Mouse (Mus musculus) induced T-regulatory cell, adult 2 months (primary cell): Measurements from ENCODE around the gene Dusp1.

Experiments
- DNase-seq: peaks from one replicate; pipeline ENCODE4 v3.0.0-alpha.2; 2012; ENCODE audit warnings: low read depth

The Dusp1 gene

DNA sequence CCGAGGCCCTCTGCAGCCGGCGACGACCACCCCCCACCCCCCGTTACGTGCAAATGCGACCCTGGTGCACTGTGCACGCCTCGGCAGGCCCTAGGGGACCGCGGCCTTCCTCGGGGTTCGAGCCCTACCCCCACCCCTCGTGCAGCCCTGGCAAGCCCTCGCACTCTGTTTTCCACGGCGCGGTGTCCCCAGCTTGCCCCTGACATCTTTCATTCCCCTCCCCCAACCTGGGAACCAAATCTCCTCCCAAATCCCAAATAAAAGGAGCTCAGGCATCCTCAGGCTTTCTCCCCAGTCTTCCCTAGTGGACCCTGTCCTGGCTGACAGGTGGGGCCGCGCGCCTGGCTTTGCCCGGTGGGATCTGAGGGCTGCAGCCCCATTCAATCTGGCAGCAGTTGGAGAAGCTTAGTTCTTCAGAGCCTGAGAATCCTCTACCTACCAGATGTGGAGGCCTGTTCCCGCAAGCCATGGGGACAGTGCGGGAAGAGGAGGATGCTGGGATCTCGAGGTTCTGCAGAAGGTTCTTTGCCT, at the start of gene Dusp1:
Gene Dusp1, minus strand, starts transcription at position 478 of the 531 bp plus-strand sequence.
- DNase-seq = no peak

DNA sequence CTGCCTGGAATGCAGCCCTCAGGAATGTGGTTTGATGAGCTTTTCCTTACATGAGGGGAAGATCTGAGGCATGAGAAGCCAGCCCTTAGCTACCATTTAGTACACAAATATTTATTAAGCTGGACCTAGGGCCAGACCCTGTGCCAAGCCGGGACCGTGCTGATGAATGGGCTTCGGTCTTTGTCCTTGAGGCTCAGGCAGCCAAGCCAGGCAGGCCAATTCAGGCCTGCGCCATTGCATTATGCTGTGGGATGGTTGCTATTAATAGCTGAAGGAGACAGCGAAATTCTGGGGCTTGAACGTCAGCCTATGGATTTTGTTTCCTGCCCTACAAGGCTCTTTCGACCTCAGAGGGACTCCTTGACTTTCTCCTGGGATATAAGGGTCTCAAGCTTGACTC, 49.4 kb upstream of the Dusp1 start:
- no peak for DNase-seq

DNA sequence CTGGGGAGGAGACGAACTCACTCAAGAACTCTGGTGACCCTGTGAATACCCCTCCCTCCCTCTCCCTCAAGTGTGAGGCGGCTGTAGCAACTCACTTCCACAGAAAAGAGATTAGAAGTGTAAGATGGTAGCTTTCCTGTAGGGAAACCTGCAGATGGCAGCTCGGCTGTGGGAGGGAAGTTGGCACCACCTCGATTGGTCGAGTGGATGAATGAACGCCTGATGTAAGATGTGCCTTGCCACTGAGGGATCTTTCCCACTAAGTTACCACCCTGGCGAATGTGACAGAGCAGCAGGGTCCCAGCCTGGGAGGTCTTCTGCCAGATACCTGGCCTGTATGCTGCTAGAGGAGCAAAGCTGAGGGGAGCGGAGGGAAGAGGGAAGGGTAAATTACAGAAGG, 47.9 kb upstream of the Dusp1 start:
- DNase-seq = no peak

DNA sequence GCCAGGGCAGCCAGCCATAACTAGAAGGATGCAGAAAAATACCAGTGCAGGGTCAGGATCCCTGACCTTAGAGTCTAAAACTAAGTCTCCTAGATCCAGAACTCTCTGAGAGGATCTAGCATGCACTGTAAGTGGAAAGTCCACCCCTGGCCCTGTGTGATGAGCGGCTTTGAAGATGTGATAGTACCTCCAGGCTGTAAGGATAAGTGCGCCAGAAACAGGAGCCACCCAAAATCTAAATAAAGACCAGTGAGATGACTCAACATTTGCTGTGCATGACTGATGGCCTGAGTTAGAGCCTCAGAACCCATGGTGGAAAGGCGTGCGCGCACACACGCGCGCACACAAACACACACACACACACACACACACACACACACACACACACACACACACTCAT, 46.9 kb upstream of the Dusp1 start:
- no peak for DNase-seq

DNA sequence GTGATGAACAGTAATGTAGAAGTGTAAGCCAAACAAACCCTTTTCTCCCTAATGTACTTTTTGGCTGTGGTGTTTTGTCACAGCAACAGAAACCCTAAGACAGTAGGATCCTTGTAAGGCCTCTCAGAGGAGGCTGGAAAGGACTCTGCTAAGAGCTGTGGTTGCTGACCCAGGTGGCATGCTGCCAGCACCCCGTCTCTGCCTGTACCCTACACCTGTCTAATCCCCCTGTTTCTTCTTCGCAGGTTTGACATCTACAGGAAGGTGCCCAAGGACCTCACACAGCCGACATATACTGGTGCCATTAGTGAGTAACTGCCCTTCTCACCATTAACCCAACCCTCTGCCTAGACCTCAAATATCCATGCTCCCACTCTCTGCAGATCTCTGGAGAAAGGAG, 46.4 kb upstream of the Dusp1 start:
- DNase-seq = no peak

DNA sequence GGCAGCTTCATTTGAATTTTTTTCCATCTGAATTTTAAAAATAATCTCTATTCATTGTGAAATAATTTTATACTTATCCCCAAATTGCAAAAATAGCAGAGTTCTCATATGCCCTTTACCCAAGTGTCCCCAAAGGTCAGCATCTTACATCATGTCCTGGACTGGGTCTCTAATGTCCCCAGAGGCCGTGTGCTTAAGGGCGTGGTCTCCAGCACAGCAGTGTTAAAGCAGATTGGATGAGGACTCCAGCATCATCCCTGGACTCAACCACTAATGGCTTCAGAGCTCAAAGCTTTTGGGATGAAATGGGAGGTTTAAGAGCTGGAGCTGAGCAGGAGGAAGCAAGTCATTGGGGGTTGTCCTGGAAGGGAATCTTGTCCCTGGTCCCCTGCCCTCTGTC, 44.6 kb upstream of the Dusp1 start:
- DNase-seq = no peak

DNA sequence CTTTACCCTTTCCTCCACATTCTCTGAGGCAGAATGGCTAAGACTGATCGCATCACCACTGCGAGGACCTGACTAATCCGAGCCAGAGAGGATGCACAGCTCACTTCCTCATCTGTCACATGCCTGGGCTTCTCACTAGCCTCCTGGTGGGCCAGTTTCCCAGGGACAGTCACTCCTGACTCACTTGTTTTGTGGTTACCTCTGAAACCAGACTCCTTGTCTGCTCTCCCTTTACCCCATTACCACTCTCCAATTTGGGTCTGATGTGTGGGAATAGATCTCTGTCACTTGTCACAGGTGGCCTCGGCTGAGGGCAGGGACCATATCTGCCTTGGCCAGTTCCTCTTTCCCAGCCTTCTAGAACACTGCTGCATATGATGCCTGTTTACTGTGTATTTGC, 43.7 kb upstream of the Dusp1 start:
- DNase-seq = peak; percentile 21

DNA sequence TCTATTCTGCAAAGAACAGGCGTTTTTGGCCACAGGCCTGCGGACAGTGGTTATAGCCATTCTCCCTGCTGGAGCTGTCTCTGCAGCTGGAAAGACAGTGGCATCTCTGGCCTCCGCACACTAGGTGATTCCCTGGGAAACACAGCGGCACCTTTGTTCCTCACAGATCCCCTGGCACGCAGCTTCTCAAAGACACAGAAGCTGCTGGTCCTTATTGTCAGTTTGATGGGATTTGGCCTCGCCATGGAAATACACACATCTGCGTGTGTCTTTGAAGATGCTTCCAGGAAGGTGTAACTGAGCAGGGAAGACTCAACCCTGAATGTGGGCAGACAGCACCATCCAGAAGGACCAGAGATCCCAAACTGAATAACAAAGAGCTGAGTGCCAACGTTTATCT, 41.4 kb upstream of the Dusp1 start:
- DNase-seq = no peak

DNA sequence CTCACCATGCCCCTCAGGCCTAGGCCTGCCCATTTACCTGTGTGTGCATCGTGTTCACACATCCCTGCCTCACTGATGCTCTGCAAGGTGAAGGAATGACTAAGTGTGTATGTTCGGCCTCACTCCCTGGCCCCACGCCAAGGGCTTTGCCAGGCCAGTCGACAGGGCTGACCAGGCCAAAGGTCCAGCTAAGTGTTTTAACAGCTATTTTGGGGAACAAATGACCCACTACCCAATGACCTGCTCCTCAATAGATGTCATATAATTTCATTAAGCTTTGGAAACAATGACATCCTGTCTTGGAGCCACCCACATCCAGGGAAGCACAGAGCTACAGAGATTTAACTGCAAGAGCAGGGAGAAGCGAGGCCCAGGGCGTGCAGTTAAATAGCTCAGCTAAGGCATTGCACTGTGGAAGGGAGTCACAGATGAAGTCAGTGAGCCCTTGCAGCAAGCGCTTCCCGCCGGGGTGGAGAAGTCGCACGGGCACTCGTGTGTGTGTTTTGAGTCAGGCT, 40.5 kb upstream of the Dusp1 start:
- DNase-seq = no peak

DNA sequence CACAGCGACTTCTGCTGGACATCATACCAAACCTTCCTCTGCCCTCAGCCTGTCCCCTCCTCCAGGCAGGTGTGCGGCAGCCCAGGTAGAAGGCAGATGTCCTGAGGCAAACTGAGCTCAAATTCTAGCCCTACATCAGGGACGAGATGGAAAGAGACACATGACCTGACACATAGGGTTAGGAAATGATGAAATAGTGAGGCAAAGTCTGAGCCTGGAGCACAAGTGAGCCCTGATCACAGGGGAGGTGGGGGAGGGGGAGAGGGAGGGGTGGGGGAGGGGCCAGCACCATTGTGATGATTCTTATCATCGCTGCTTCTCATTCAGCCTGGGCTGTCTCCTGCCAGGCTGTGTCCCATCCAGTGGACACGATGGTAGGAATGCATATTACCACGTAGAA, 40.0 kb upstream of the Dusp1 start:
- no peak for DNase-seq

DNA sequence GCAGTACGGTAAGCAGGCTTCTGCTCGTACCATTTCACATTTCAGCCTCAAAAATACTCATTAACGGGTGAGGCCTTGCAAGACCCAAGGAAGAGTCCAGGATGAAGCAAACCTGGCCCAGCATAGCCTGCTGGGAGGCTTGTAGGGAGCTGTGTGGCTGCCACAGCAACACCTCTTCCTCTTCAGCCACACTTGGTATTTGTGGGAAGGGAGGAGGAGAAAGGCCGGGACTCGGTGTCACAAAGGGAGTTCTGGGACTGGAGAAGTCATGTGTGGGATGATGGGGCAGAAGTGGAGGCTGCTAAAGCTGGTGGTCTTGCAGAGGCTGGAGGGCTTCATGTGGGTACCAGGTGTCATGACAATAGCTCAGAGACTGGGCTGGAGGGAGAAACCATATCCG, 39.6 kb upstream of the Dusp1 start:
- no peak for DNase-seq

DNA sequence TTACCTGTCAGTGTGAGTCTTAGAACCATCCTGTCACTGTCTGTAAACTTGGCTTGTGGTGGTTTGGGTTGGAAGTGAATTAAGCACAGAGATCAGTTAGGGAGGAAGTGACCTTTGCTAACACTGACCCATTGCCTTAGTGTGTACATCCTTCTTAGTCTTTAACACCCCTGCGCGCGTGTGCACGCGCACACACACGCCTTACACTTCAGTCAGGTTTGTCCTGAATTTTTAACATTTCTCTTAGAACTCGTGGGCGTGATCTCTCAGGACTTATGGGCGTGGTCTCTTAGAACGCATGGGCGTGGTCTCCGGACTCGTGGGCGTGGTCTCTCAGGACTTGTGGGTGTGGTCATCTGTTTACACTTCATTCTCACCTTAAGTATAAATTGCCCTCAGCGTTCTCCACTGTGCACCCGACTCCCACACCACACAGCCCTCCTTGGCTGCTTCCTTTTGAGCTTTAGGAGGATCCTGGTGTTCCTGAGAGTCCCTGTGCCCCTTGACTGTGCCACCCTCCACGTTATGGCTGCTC, 39.1 kb upstream of the Dusp1 start:
- DNase-seq = peak; percentile 48

DNA sequence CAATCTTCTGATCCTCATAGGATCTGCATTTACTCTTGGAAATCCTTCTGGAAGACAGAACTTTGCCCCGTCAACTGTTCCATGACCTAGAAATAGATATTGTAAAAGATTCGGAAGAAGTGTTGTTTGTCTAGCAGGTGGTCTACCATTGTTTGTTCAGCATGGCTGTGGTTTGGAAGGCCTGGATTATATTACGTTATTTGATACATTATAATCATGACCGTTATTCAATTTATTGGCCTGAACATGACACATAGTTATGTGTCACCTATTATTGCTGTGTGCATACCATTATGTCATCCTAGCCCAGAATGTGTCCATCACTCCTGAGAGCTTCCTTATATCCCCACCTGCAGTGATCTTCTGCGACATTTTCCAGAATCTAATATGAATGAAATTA, 36.9 kb upstream of the Dusp1 start:
- no peak for DNase-seq

DNA sequence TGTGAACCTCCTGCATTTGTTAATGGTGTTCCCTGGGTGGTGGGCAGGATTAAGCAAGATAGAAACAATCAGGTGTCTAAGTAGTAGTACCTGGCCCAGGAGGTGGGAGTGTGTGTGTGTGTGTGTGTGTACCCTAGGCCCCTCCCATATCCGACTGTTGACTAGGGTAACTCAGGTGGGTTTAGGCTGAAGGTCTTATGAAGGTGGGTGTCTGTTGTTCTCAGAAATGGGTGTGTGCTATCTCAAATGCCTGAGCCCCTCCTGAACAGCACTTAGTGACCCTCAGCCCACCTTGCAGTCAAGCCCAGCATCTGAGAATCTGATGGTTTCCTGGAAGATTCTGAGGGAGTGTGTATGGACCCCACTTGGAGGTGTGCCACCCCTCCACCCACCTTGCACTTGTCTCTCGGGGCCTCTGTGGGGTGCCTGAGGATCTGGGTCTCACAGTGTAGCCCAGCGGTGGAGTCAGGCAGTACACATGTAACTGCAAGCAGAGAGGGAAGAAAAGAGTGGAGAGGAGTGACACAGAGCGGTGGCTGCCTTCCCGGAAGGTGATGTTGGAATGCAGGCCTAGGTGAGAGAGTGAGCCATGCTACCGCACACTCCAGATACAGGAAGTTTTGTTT, 35.0 kb upstream of the Dusp1 start:
- no peak for DNase-seq

DNA sequence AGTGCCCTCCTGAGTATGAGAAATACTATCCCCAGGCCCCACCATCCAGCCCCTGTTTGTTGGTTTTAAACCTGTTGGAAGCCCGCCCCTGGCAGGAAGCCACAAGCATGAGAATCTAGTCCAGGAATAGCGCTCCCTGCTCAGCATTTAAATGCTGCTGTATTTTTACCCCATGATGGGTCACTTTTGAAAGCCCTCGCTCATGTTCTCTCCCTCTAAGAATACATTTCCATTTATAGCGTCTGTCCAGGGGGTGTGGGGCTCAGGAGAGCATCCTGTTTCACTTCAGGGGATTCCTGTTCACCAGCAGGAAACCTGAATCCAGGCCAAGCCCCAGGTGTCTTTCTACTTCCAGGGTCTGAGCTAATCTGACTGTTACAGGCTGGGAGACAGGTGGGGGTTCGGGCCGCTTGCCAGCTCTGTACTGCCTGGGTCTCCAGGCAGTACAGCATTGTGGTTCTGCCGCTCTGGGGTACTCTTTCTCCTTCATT, 34.3 kb upstream of the Dusp1 start:
- DNase-seq = peak; percentile 13

DNA sequence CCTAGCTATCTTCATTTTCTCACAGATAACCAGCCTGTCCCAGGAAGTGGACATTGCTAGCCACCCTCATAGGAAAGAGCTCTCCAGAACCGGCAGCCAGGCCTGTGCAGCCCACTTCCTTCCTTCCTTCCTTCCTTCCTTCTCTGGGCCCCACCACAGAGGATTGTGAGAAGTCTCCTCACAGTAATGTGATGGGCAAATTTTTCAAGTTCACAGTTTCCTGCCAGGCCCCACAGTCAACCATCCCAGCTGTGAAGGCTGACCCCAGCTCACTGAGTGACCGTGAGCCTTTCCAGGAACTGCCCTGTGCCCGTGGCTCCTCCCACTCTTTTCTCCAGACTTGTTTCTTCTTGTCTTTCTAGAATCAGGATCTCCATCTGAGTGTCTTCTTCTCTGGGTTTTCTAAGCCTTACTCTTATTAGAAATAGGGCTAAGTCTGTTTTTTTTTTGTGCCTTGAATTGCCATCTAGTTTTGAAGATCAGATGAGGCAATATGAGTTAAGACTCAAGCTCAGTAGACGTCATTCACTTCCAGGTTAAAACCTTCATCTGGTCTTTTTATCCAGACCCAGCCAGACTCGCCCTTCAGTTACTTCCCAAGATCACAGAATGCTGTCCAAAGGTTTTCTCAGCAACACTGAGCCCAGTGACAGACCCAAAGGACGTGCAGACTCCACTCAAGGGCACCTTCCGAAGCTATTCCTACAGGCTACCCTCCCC, 33.7 kb upstream of the Dusp1 start:
- peak; percentile 58 for DNase-seq

DNA sequence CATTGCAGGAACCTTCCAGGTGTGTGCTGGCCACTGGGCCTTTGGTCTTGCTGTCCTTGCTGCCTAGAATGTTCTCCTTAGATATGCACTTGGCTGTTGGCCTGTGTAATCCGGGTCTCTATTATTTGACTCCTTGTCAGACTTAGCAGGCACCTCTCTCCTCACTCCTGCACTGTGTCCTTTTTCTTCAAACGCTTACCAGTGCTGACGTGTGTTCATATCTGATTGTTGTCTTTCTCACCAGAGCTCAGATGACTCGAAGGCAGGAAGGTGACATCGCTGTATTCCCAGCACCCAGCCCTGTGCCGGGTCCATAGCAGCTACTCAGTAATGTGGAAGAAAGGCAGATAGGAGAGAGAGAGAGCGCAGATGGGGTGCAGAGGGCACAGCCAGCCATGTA, 33.0 kb upstream of the Dusp1 start:
- DNase-seq = no peak

DNA sequence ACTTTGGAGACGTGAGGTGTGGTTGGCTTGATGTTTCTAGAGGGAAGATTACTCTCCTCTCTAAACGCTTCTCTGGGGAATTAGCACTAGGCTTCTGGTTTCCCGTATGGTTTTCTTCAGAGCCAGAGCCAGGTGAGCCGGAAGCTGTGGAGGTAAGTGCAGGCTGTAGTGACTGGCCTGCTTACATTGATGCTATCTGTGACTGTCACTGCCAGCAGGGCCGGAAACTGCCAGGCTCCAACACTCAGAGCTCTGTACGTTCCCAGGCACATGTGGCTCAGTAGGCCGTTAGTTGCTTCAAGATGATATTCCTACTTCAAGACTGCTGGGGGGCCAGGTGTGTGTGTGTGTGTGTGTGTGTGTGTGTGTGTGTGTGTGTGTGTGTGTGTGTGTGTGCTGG, 32.2 kb upstream of the Dusp1 start:
- peak; percentile 57 for DNase-seq

DNA sequence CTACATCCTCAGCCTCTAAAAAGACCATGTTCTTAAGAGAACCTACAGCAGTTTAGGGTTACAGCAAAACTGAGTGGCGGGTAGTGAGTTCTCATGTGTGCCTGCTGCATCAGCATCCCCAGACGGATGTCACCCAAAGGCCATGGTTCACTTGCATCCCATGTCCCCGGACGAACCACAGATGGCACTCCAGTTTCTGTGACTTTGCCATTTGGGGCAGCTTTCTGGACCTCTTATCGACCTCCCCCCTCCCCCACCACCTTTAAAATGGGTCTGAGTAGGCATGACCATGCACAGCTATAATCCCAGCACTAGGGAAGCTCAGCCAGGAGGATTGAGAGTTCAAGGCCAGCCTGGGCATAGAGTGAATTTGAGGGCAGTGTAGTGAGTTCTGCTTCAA, 31.3 kb upstream of the Dusp1 start:
- no peak for DNase-seq

DNA sequence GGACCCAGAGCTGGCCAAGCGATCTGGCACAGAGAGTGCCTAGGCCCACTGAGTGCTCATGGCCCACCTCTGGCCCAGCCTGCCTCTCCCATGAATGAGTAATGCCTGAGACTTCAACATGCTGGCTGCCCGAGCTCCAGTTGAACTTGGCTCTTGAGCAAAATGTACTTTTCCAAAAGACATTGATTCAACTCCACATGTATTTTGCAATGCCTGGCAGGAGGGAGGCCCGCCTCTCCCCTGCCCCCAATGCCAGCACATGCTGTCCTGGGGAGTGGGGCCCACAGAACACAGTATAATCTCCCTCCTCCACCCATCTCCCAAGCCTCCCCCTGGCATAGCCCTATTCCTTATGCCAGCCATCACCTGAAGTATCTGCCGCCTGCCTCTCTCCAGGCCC, 30.6 kb upstream of the Dusp1 start:
- DNase-seq = no peak

DNA sequence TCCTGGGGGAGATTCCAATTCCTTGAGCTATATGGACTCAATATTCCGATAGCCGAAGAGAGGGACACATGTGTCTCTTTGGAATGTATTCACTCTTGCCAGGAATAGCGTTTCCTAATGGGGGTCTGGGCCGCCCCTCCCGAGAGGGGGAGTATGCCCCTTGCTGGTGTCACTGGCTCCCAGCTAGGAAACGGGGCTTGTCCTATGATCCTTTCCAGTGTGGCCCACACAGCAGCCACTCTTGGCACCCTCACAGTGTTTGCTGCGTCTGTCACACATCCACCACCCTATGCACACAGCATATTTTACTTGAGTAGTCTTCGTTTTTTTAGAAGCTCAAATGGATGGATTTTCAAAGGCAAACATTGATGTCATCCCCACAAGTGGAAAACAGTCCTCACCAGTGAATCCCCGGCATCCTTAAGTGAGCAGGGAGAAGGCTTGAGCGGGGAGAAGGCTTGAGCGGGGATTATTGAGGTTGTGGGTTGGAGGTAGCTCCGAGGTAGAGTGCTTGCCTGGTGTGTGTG, 26.1 kb upstream of the Dusp1 start:
- DNase-seq = no peak

DNA sequence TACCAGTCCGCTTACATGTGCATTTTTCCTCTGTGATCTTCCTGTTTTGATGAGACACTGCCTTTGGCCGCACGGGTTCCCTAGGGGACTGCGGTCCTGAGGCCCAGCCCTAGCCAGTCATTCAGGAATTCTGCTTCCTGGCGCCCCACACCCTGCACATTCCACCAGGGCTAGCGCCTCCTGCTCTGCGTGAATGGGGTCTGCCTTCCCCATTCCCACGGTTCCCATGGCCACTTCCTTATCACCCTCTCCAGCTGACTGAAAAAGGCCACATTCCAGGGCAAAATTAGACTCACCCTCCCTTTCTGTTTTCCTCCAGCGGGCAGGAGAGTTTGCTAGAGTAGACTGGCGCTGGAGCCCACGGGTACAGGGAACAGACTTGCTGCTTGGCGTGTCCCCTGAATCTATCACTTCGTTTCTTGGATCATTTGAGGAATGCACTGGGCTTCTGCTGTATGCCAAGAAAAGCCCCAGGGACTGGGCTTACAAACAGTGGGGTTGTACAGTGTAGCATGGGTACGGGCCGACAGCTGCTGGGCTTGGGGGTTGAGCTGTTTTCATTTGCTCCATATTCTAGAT, 22.7 kb upstream of the Dusp1 start:
- DNase-seq = no peak

DNA sequence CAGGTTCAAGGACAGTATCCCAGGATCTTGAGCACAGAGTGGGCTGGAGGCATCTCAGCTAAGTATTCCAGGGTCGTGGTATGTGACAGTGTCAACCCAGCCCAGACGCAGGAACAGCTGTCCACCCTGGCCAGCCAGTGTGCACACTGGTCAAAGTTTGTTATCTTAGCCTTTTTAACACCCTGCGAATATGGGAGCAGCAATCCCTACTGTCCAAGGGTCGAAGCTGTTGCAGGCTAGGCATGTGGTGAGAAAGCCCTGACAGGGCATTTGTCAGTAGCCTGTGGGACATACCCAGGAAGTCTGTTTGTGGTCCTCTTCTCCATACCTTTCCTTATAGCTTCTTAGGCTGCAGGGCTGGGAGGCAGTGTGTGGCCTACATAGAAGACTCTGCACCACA, 22.1 kb upstream of the Dusp1 start:
- DNase-seq = no peak
